Mouse (Mus musculus): ENCODE measurements at regions not wholly inside any gene's neighbourhood (a gene's known extent, or its start where the extent isn't known, plus 50 kb on each side); places are given as distances from the start of the nearest gene placed in this dataset.

GRCm38 (mm10) chr9:43934012-43934690, 109.0 kb upstream of the Thy1 start:
- no peaks in the 10 kb centered on the region for H3K36me3 ChIP-seq (ENCODE audit: control insufficient read depth, insufficient read depth, low read length, poor library complexity, severe bottlenecking)

DNA sequence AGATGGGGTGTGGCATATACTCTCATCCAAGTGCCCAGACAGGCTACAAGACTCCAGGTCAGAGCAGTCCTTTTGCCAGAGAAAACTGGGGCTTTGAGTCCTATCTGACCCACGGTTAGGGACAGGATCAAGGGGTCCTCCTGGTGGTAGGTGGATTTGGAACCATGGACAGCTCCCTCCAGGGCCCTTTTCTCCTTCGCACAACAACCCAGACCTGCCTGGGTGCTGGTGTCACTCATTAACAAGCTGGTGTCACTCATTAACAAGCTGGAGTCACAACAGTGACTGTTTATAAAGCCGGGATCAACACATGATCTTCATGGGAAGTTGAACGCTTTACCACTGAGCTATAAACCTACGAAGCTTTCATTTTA, 108.5 kb upstream of the Thy1 start:
- Histone ChIP-seq H3K27me3 (ENCODE audit: control insufficient read depth, insufficient read depth, low read length, poor library complexity, severe bottlenecking) (no peaks in the 10 kb centered on the region), H3K4me1 (ENCODE audit: control insufficient read depth, insufficient read depth, low read length) (no peaks in the 10 kb centered on the region), H3K27ac (ENCODE audit: insufficient read depth, low read length) (no peak overlapping the region), H3K36me3 (ENCODE audit: control insufficient read depth, insufficient read depth, low read length, poor library complexity, severe bottlenecking) (no peaks in the 10 kb centered on the region), H3K9me3 (replicated peaks; ENCODE audit: control insufficient read depth, insufficient read depth, low read length, poor library complexity, severe bottlenecking) (no peaks in the 10 kb centered on the region), H3K4me3 (ENCODE audit: low read depth, low read length) (no peak overlapping the region), H3K9ac (ENCODE audit: low read depth, poor library complexity, severe bottlenecking) (no peak overlapping the region)
- TF ChIP-seq EP300 (IDR thresholded peaks at IDR 0.05; ENCODE audit: insufficient read depth, low read depth, low read length) (no peak), POLR2A (IDR thresholded peaks at IDR 0.05; ENCODE audit: insufficient read depth, low read length) (no peak), CTCF (IDR thresholded peaks at IDR 0.05; ENCODE audit: low read depth, low read length) (no peak)

More at GRCm38 (mm10) chr9:43934012-43934690, 109.0 kb upstream of the Thy1 start:
- H3K9ac ChIP-seq (ENCODE audit: low read depth, poor library complexity, severe bottlenecking) = no peak overlapping the region
- H3K9me3 ChIP-seq (replicated peaks; ENCODE audit: control insufficient read depth, insufficient read depth, low read length, poor library complexity, severe bottlenecking) = no peaks in the 10 kb centered on the region
- no peak overlapping the region for H3K4me3 ChIP-seq (ENCODE audit: low read depth, low read length)
- TF ChIP-seq CTCF (IDR thresholded peaks at IDR 0.05; ENCODE audit: low read depth, low read length) (no peak), EP300 (IDR thresholded peaks at IDR 0.05; ENCODE audit: insufficient read depth, low read depth, low read length) (no peak), POLR2A (IDR thresholded peaks at IDR 0.05; ENCODE audit: insufficient read depth, low read length) (no peak)
- no peaks in the 10 kb centered on the region for H3K4me1 ChIP-seq (ENCODE audit: control insufficient read depth, insufficient read depth, low read length)
- no peak overlapping the region for H3K27ac ChIP-seq (ENCODE audit: insufficient read depth, low read length)
- no peaks in the 10 kb centered on the region for H3K27me3 ChIP-seq (ENCODE audit: control insufficient read depth, insufficient read depth, low read length, poor library complexity, severe bottlenecking)

- H3K27ac ChIP-seq (ENCODE audit: insufficient read depth, low read length) = no peak overlapping the region
- H3K9ac ChIP-seq (ENCODE audit: low read depth, poor library complexity, severe bottlenecking) = no peak overlapping the region
- TF ChIP-seq CTCF (IDR thresholded peaks at IDR 0.05; ENCODE audit: low read depth, low read length) = no peak
- no peak for TF ChIP-seq POLR2A (IDR thresholded peaks at IDR 0.05; ENCODE audit: insufficient read depth, low read length)
- TF ChIP-seq EP300 (IDR thresholded peaks at IDR 0.05; ENCODE audit: insufficient read depth, low read depth, low read length) = no peak
- no peaks in the 10 kb centered on the region for H3K36me3 ChIP-seq (ENCODE audit: control insufficient read depth, insufficient read depth, low read length, poor library complexity, severe bottlenecking)
- no peaks in the 10 kb centered on the region for H3K4me1 ChIP-seq (ENCODE audit: control insufficient read depth, insufficient read depth, low read length)
- no peak overlapping the region for H3K4me3 ChIP-seq (ENCODE audit: low read depth, low read length)
- no peaks in the 10 kb centered on the region for H3K27me3 ChIP-seq (ENCODE audit: control insufficient read depth, insufficient read depth, low read length, poor library complexity, severe bottlenecking)
- no peaks in the 10 kb centered on the region for H3K9me3 ChIP-seq (replicated peaks; ENCODE audit: control insufficient read depth, insufficient read depth, low read length, poor library complexity, severe bottlenecking)
Measured at GRCm38 (mm10) chr9:43939336-43939735, 103.8 kb upstream of the Thy1 start.

DNA sequence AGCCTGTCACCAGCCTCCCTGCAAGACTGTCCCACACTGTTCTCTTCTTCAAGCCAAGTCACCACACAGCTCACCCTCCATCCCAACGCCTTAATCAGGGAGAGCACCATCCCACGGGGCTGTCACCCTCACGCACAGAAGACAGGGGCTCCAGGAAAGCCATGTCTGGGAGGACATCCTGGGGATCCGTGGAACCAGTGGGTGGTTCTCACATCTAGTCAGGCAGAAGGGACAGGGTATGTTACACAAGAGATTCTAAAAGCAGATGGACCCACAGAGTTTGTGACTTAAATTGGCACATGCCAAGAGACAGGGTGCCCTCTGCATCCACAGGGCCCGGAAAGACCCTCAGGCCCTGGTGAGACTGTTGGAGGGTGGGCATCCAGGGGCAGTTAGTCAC, 101.0 kb upstream of the Thy1 start:
- TF ChIP-seq CTCF (IDR thresholded peaks at IDR 0.05; ENCODE audit: low read depth, low read length) (no peak), EP300 (IDR thresholded peaks at IDR 0.05; ENCODE audit: insufficient read depth, low read depth, low read length) (no peak), POLR2A (IDR thresholded peaks at IDR 0.05; ENCODE audit: insufficient read depth, low read length) (no peak)
- H3K4me1 ChIP-seq (ENCODE audit: control insufficient read depth, insufficient read depth, low read length) = no peaks in the 10 kb centered on the region
- H3K4me3 ChIP-seq (ENCODE audit: low read depth, low read length) = no peak overlapping the region
- no peaks in the 10 kb centered on the region for H3K36me3 ChIP-seq (ENCODE audit: control insufficient read depth, insufficient read depth, low read length, poor library complexity, severe bottlenecking)
- no peaks in the 10 kb centered on the region for H3K27me3 ChIP-seq (ENCODE audit: control insufficient read depth, insufficient read depth, low read length, poor library complexity, severe bottlenecking)
- no peak overlapping the region for H3K9ac ChIP-seq (ENCODE audit: low read depth, poor library complexity, severe bottlenecking)
- H3K9me3 ChIP-seq (replicated peaks; ENCODE audit: control insufficient read depth, insufficient read depth, low read length, poor library complexity, severe bottlenecking) = no peaks in the 10 kb centered on the region
- no peak overlapping the region for H3K27ac ChIP-seq (ENCODE audit: insufficient read depth, low read length)

GRCm38 (mm10) chr9:43943522-43943921, 99.7 kb upstream of the Thy1 start:
- Histone ChIP-seq H3K27me3 (ENCODE audit: control insufficient read depth, insufficient read depth, low read length, poor library complexity, severe bottlenecking) (no peaks in the 10 kb centered on the region), H3K4me3 (ENCODE audit: low read depth, low read length) (no peak overlapping the region), H3K9me3 (replicated peaks; ENCODE audit: control insufficient read depth, insufficient read depth, low read length, poor library complexity, severe bottlenecking) (no peaks in the 10 kb centered on the region), H3K4me1 (ENCODE audit: control insufficient read depth, insufficient read depth, low read length) (no peaks in the 10 kb centered on the region), H3K36me3 (ENCODE audit: control insufficient read depth, insufficient read depth, low read length, poor library complexity, severe bottlenecking) (no peaks in the 10 kb centered on the region), H3K9ac (ENCODE audit: low read depth, poor library complexity, severe bottlenecking) (no peak overlapping the region), H3K27ac (ENCODE audit: insufficient read depth, low read length) (no peak overlapping the region)
- TF ChIP-seq POLR2A (IDR thresholded peaks at IDR 0.05; ENCODE audit: insufficient read depth, low read length) (no peak), CTCF (IDR thresholded peaks at IDR 0.05; ENCODE audit: low read depth, low read length) (no peak)

DNA sequence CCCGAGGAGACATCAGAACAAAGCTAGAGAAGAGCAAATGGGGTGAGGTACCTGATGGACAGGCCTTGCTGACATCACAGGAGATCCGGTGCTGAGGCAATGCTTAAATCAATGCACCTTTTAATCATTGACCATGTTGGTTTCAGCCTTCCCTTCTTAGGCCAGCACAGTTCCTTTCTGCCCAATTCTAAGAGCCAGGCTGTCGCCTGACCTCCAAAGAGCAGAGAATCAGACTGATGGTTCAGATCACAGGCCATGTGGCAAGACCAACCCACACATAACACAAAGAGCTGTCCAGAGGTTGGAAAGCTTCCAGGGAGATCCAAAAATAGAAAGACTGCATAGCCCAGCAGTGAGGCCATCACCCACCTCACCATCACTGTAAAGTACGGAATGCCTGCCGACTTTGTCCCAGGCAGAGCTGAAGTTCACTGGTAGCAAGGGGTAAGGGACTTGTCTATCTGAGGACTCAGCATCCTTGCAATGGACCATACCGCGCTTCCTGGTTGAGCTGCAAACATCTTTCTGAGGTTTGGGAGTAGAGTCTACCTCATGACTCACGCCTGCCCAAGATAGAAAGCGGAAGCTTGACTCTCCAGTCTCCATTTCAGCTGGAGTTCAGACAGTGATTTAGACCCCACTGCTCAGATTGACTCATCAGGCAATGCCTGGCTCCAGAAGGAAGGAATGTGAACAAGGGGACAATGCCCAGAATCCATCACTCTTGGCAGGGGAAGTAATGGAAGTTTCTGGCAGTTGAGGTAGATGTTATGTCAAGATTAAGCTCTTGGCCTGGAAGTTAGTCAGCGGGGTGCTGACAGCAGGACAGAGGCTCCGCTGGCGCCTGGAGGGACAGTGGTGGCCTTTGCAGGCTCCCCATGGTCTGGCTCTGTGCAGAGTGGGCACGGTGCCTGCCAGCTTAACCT, 98.1 kb upstream of the Thy1 start:
- Histone ChIP-seq H3K9me3 (replicated peaks; ENCODE audit: control insufficient read depth, insufficient read depth, low read length, poor library complexity, severe bottlenecking) (no peaks in the 10 kb centered on the region), H3K4me3 (ENCODE audit: low read depth, low read length) (no peak overlapping the region), H3K27me3 (ENCODE audit: control insufficient read depth, insufficient read depth, low read length, poor library complexity, severe bottlenecking) (no peaks in the 10 kb centered on the region), H3K9ac (ENCODE audit: low read depth, poor library complexity, severe bottlenecking) (no peak overlapping the region), H3K36me3 (ENCODE audit: control insufficient read depth, insufficient read depth, low read length, poor library complexity, severe bottlenecking) (no peaks in the 10 kb centered on the region), H3K27ac (ENCODE audit: insufficient read depth, low read length) (no peak overlapping the region), H3K4me1 (ENCODE audit: control insufficient read depth, insufficient read depth, low read length) (no peaks in the 10 kb centered on the region)
- TF ChIP-seq CTCF (IDR thresholded peaks at IDR 0.05; ENCODE audit: low read depth, low read length) (no peak), POLR2A (IDR thresholded peaks at IDR 0.05; ENCODE audit: insufficient read depth, low read length) (no peak), EP300 (IDR thresholded peaks at IDR 0.05; ENCODE audit: insufficient read depth, low read depth, low read length) (no peak)

Data from ES-Bruce4 (cell line).